8 mouse cellular contexts compared by ENCODE assay signal in the genomic region with DNA sequence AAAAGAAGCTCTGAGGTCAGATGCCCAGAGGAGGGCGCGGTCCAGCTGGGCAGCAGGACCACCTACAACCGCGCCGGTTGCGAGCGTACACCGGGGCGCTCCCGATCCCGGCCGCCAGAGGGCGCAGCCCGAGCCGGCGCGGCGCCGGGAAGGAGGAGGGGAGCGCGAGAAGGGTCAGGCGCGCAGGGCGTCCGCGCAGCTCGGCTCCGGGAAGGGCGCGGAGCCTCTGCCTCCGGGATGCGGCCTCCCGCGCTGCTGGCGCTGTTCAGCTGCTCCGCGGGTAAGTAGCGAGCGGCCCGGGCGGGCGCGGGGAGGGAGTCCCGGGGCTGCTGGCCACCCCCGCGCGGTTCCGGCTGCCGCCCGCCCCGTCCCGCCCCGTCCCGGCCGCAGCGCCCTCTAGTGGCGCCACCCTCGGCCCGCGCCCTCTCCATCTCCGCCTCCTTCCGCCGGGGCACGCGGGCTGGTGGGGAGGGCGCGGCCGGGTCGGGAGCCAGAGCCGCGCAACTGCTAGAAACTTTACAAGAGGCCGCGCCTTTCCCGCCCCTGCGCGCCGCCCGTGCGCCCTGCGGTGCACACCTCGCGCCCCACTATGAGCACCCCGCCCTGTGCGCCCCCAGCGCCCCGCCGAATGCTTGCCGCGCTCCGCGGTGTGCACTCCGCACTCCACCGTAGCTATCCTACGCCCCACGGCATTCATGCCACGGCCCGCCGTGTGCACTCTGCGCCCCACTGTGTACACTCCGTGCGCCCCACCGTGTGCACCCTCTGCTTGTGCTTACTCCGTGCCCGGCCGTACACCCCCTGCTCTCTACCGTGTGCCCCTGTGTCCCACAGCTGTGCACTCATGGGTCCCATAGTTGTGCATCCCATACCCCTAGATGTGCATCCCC. TPM values are rescaled to one million over a fixed set of nuclear protein-coding genes. Genes with fewer than 3 reads are reported as not detected.
DNase-seq lines count a peak whose midpoint lies in the region; ATAC-seq lines count a peak whose summit lies in the region.

A gene (plus strand): TSS at position 131 of the 890 bp plus-strand sequence.

- peak; percentile 93 for ATAC-seq in hindbrain, embryonic 15.5 days (ENCODE audit: low FRiP score, low read depth)

- H3K9me3 ChIP-seq in hindbrain, embryonic 15.5 days, result no peaks in the 10 kb centered on the region

- H3K36me3 ChIP-seq in hindbrain, embryonic 15.5 days, result no peaks in the 10 kb centered on the region

- peak within 1 kb of the TSS; percentile 67 for H3K9ac ChIP-seq in hindbrain, embryonic 15.5 days

- peaks cover 15% of the 10 kb centered on the region for H3K4me1 ChIP-seq in hindbrain, embryonic 15.5 days (replicated peaks)

- under 1% methylated on average over 80 of the region's 106 CpGs for WGBS in hindbrain, embryonic 15.5 days

- DNase-seq in WW6 (ENCODE audit: low read depth, low spot score), result peak; percentile 61
- DNase-seq in cerebellum, postnatal 4 days (ENCODE audit: low spot score in 2 of 2), result peak; percentile 72 to 91
- peak; percentile 78 for DNase-seq in gastrocnemius, adult 18-20 months (ENCODE audit: low spot score)
- DNase-seq in left cerebral cortex, adult 11 months (ENCODE audit: low spot score), result peak; percentile 61
- peak; percentile 89 to 90 for DNase-seq in lung, postnatal 4 days
- peak; percentile 91 for DNase-seq in retina, postnatal 1 day
- DNase-seq in urinary bladder, adult 18-20 months (ENCODE audit: low spot score in 2 of 2), result peak; percentile 73 to 77

- peak within 1 kb of the TSS; percentile 77 for H3K4me3 ChIP-seq in hindbrain, embryonic 15.5 days

- no peak within 1 kb of the TSS; the same call in 1 of the 2 replicates for H3K27ac ChIP-seq in hindbrain, embryonic 15.5 days (replicated peaks)

- H3K4me2 ChIP-seq in hindbrain, embryonic 15.5 days, result peak within 1 kb of the TSS; percentile 98

- no peaks in the 10 kb centered on the region for H3K27me3 ChIP-seq in hindbrain, embryonic 15.5 days

RNA-seq across cellular contexts. Expression of the gene that starts here (rescaled TPM):
- total RNA-seq in gastrocnemius, adult 18-20 months (2021), result 1 to 10 TPM; 3.5 to 5.2 TPM
- 14.8 TPM in 2 replicates for polyA plus RNA-seq in hindbrain, embryonic 15.5 days (2015; fragmentation: Nextera tagmentation; extraction: Ambion mirVana)
